ENCODE assay signal across 10 mouse cellular contexts in the genomic region with DNA sequence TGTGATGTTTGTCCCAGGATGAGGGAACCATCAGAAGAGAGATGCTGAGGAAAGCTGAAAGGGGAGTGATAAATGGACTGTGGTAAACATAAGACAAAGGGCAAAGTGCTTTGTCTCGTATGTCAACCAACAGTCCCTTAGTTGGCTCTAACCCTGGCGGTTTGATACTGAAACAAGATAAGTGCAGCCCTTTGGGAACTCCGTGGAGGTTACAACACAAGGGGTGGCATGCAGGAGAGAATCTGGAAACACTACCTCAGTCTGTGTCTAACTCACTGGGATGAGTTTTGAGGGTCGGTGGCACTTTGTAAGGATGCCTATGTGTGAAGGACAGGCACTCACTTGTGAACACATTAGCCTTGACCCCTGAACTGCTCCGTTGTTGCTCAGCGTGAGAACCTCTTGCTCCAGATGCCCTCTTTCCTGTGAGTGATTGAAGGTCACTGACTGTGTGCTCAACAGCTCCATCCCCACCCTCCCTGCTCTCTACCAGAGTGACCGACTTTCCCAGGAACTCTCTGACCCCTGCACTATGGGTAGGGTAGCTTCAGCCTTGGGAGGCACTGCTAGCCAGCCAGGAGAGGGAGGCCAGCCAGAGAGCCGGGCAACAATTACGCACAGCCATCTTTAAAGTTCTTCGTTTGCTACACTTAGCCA.
DNase-seq lines count a peak whose midpoint lies in the region; ATAC-seq and TF ChIP-seq lines count a peak whose summit lies in the region.
"Had no signal": no experiment of that assay in that cellular context is flagged by ENCODE, and none has a peak within 500 bp of the region (broad histone marks: within the 10 kb centered on the region; RNA-seq: fewer than 3 reads in every experiment).

No protein-coding gene starts in this region.

- no peak for TF ChIP-seq CTCF in lung, embryonic 14.5 days (IDR thresholded peaks at IDR 0.05; ENCODE audit: low read depth)

- 21% methylated on average over 10 of the region's 10 CpGs for WGBS in lung, embryonic 14.5 days
- 68% methylated on average over 10 of the region's 10 CpGs for WGBS in midbrain, embryonic 16.5 days

- H3K9me3 ChIP-seq in lung, embryonic 14.5 days (ENCODE audit: low read depth, low read length): 0 out of 2 replicates have a peak, but pooled peaks cover 2% of the 10 kb centered on the region
- no peaks in the 10 kb centered on the region for H3K9me3 ChIP-seq in midbrain, embryonic 16.5 days (replicated peaks; ENCODE audit: control insufficient read depth, low read length, poor library complexity, severe bottlenecking)

- no peak overlapping the region for H3K4me3 ChIP-seq in lung, embryonic 14.5 days (ENCODE audit: low read depth, low read length)
- H3K4me3 ChIP-seq in midbrain, embryonic 16.5 days (ENCODE audit: low read depth, low read length): no peak overlapping the region

- H3K4me2 ChIP-seq in lung, embryonic 14.5 days: no peak overlapping the region
- no peak overlapping the region for H3K4me2 ChIP-seq in midbrain, embryonic 16.5 days (ENCODE audit: low read length)

- no peak overlapping the region for H3K27ac ChIP-seq in lung, embryonic 14.5 days (ENCODE audit: low read depth)
- H3K27ac ChIP-seq in midbrain, embryonic 16.5 days (ENCODE audit: low read length): no peak overlapping the region

- H3K36me3 ChIP-seq in lung, embryonic 14.5 days (ENCODE audit: insufficient read depth): 0 out of 2 replicates have a peak, but pooled peaks cover 3% of the 10 kb centered on the region
- H3K36me3 ChIP-seq in midbrain, embryonic 16.5 days (ENCODE audit: control insufficient read depth, insufficient read depth, low read length): no peaks in the 10 kb centered on the region

- 0 out of 2 replicates have a peak, but pooled peaks cover 5% of the 10 kb centered on the region for H3K4me1 ChIP-seq in lung, embryonic 14.5 days (ENCODE audit: insufficient read depth)
- no peaks in the 10 kb centered on the region for H3K4me1 ChIP-seq in midbrain, embryonic 16.5 days (ENCODE audit: control insufficient read depth, insufficient read depth, low read length)

- H3K9ac ChIP-seq in lung, embryonic 14.5 days: no peak overlapping the region
- H3K9ac ChIP-seq in midbrain, embryonic 16.5 days (ENCODE audit: low read depth, low read length): no peak overlapping the region

- intact Hi-C loops in gastrocnemius, postnatal 36 days (cut with DNase I): no loop called here

- no peak for DNase-seq in lung, embryonic 14.5 days
- no peak for DNase-seq in lung, postnatal 14 days
- DNase-seq in embryo, embryonic 10 days (ENCODE audit: low spot score): peak; percentile 87
- DNase-seq in kidney, adult 9 months: peak; percentile 32
- DNase-seq in lung, postnatal 10 days: peak; percentile 23
- DNase-seq in gastrocnemius, postnatal 36 days: no peak
- DNase-seq in layer of hippocampus, adult 8-10 months (ENCODE audit: low spot score in 2 of 2): no peak
- DNase-seq: cerebellum, postnatal 25 days; thymus, postnatal 14 days had no signal

- ATAC-seq in lung, embryonic 14.5 days (ENCODE audit: insufficient read depth): peak; percentile 39
- no peak for ATAC-seq in midbrain, embryonic 16.5 days

- H3K27me3 ChIP-seq in lung, embryonic 14.5 days (ENCODE audit: insufficient read depth, low read length): no peaks in the 10 kb centered on the region
- no peaks in the 10 kb centered on the region for H3K27me3 ChIP-seq in midbrain, embryonic 16.5 days (ENCODE audit: control insufficient read depth, insufficient read depth, low read depth, low read length)

Comparison
In these comparisons a context has a peak if more than half of its experiments do, and no peak if none do; other contexts are left out.
1. DNase-seq: peak in embryo, embryonic 10 days (single experiment), kidney, adult 9 months (single experiment) and lung, postnatal 10 days (single experiment); none in lung, embryonic 14.5 days (single experiment), lung, postnatal 14 days (single experiment), gastrocnemius, postnatal 36 days (0 of 2) and layer of hippocampus, adult 8-10 months (0 of 2).